Comparison of ENCODE assay signal across 8 mouse cellular contexts in genomic region chr19:3321617-3322016, GRCm38 (mm10). TPM values are rescaled to one million over a fixed set of nuclear protein-coding genes. Genes with fewer than 3 reads are reported as not detected.
DNase-seq lines count a peak whose midpoint lies in the region; ATAC-seq and TF ChIP-seq lines count a peak whose summit lies in the region.

No protein-coding gene starts in this region.

- peak; percentile 65 for DNase-seq in right cerebral cortex, postnatal 10 days (ENCODE audit: low spot score in 2 of 2)
- no peak for DNase-seq in right cerebral cortex, adult 18-20 months
- peak; percentile 85 for DNase-seq in adrenal gland, postnatal 25 days
- DNase-seq in lung, postnatal 0 days (ENCODE audit: low spot score), result peak; percentile 92
- peak; percentile 41 to 57 for DNase-seq in spleen, postnatal 36 days (ENCODE audit: low spot score in 2 of 2)
- no peak for DNase-seq in left cerebral cortex, adult 11 months (ENCODE audit: low spot score)

- H3K27me3 ChIP-seq in heart, embryonic 12.5 days (replicated peaks), result no peaks in the 10 kb centered on the region
- no peaks in the 10 kb centered on the region for H3K27me3 ChIP-seq in kidney, embryonic 14.5 days (ENCODE audit: control insufficient read depth, insufficient read depth, low read length)
- H3K27me3 ChIP-seq in lung, postnatal 0 days (replicated peaks; ENCODE audit: insufficient read depth, low read length), result no peaks in the 10 kb centered on the region

- H3K4me2 ChIP-seq in heart, embryonic 12.5 days, result peak overlapping the region; percentile 97
- H3K4me2 ChIP-seq in kidney, embryonic 14.5 days (replicated peaks; ENCODE audit: low read depth, low read length), result peak overlapping the region; percentile 69
- peak overlapping the region; percentile 95 for H3K4me2 ChIP-seq in lung, postnatal 0 days (replicated peaks; ENCODE audit: low read depth, low read length)

- peak; percentile 27 for ATAC-seq in heart, embryonic 12.5 days (ENCODE audit: insufficient number of reproducible peaks, low FRiP score)
- ATAC-seq in kidney, embryonic 14.5 days (ENCODE audit: low FRiP score, low TSS enrichment), result peak; percentile 10; the same call in 1 of the 2 replicates
- peak; percentile 48 for ATAC-seq in lung, postnatal 0 days

- under 1% methylated on average over 11 of the region's 11 CpGs for WGBS in heart, embryonic 12.5 days
- 5% methylated on average over 11 of the region's 11 CpGs for WGBS in kidney, embryonic 14.5 days
- WGBS in lung, postnatal 0 days, result 0% methylated on average over 11 of the region's 11 CpGs

- H3K36me3 ChIP-seq in heart, embryonic 12.5 days, result no peaks in the 10 kb centered on the region
- H3K36me3 ChIP-seq in kidney, embryonic 14.5 days (ENCODE audit: control insufficient read depth, insufficient read depth, low read length), result no peaks in the 10 kb centered on the region
- H3K36me3 ChIP-seq in lung, postnatal 0 days (ENCODE audit: insufficient read depth, low read length), result no peaks in the 10 kb centered on the region

- TF ChIP-seq CTCF in lung, postnatal 0 days (IDR thresholded peaks at IDR 0.05), result peak; percentile 45

- no peaks in the 10 kb centered on the region for H3K9me3 ChIP-seq in heart, embryonic 12.5 days (replicated peaks)
- no peaks in the 10 kb centered on the region for H3K9me3 ChIP-seq in kidney, embryonic 14.5 days (ENCODE audit: control insufficient read depth, low read length)
- no peaks in the 10 kb centered on the region for H3K9me3 ChIP-seq in lung, postnatal 0 days (ENCODE audit: low read length)

- TF ChIP-seq EP300 in lung, postnatal 0 days (IDR thresholded peaks at IDR 0.05), result no peak

- peak overlapping the region; percentile 10; the same call in 1 of the 2 replicates for H3K27ac ChIP-seq in heart, embryonic 12.5 days (ENCODE audit: poor library complexity, severe bottlenecking)
- H3K27ac ChIP-seq in kidney, embryonic 14.5 days (ENCODE audit: low read depth, low read length), result no peak overlapping the region
- H3K27ac ChIP-seq in lung, postnatal 0 days (ENCODE audit: low read length), result peak overlapping the region; percentile 96

- peaks cover 30% of the 10 kb centered on the region for H3K4me1 ChIP-seq in heart, embryonic 12.5 days (replicated peaks)
- peaks cover 18% of the 10 kb centered on the region for H3K4me1 ChIP-seq in kidney, embryonic 14.5 days (ENCODE audit: control insufficient read depth, insufficient read depth, low read length)
- peaks cover 16% of the 10 kb centered on the region; the same call in 1 of the 2 replicates for H3K4me1 ChIP-seq in lung, postnatal 0 days (ENCODE audit: insufficient read depth, low read depth, low read length)

- H3K4me3 ChIP-seq in heart, embryonic 12.5 days, result peak overlapping the region; percentile 57
- H3K4me3 ChIP-seq in kidney, embryonic 14.5 days (ENCODE audit: low read length), result peak overlapping the region; percentile 63; the same call in 1 of the 2 replicates
- H3K4me3 ChIP-seq in lung, postnatal 0 days (ENCODE audit: low read depth, low read length), result peak overlapping the region; percentile 74

- 0 out of 2 replicates have a peak overlapping the region, but pooled peaks have one; percentile 81 for H3K9ac ChIP-seq in heart, embryonic 12.5 days
- H3K9ac ChIP-seq in kidney, embryonic 14.5 days (ENCODE audit: low read depth, low read length), result 0 out of 2 replicates have a peak overlapping the region, but pooled peaks have one; percentile 8
- H3K9ac ChIP-seq in lung, postnatal 0 days (replicated peaks; ENCODE audit: low read depth), result 0 out of 2 replicates have a peak overlapping the region, but pooled peaks have one; percentile 2

RNA-seq across cellular contexts. Expression of gene Cpt1a, which starts 0.5 kb away (rescaled TPM):
- 392 and 423 TPM in 2 replicates for total RNA-seq in adrenal gland, postnatal 25 days (2021)
- 22.3 and 22.4 TPM in 2 replicates for polyA plus RNA-seq in heart, embryonic 12.5 days (2016; fragmentation: Nextera tagmentation; extraction: Ambion mirVana)
- 10.0 and 23.8 TPM in 2 replicates for polyA plus RNA-seq in kidney, embryonic 14.5 days (2014; fragmentation: Nextera tagmentation; extraction: Ambion mirVana)
- 46.6 and 47.9 TPM in 2 replicates for polyA plus RNA-seq in lung, postnatal 0 days (2015; fragmentation: Nextera tagmentation; extraction: Ambion mirVana)

RNA-seq across cellular contexts. Expression of gene Ighmbp2, which starts 38.8 kb away (rescaled TPM):
- total RNA-seq in adrenal gland, postnatal 25 days (2021), result 6.4 and 9.1 TPM in 2 replicates
- polyA plus RNA-seq in heart, embryonic 12.5 days (2016; fragmentation: Nextera tagmentation; extraction: Ambion mirVana), result 7.2 and 7.6 TPM in 2 replicates
- 5.4 and 8.8 TPM in 2 replicates for polyA plus RNA-seq in kidney, embryonic 14.5 days (2014; fragmentation: Nextera tagmentation; extraction: Ambion mirVana)
- 5.2 TPM in 2 replicates for polyA plus RNA-seq in lung, postnatal 0 days (2015; fragmentation: Nextera tagmentation; extraction: Ambion mirVana)

RNA-seq across cellular contexts. Expression of gene Mrpl21, which starts 38.9 kb away (rescaled TPM):
- total RNA-seq in adrenal gland, postnatal 25 days (2021), result 67.9 and 69.7 TPM in 2 replicates
- 97.1 and 98.1 TPM in 2 replicates for polyA plus RNA-seq in heart, embryonic 12.5 days (2016; fragmentation: Nextera tagmentation; extraction: Ambion mirVana)
- 153 and 174 TPM in 2 replicates for polyA plus RNA-seq in kidney, embryonic 14.5 days (2014; fragmentation: Nextera tagmentation; extraction: Ambion mirVana)
- 63.2 and 72.7 TPM in 2 replicates for polyA plus RNA-seq in lung, postnatal 0 days (2015; fragmentation: Nextera tagmentation; extraction: Ambion mirVana)

Comparison
In these comparisons a context has a peak if more than half of its experiments do, and no peak if none do; other contexts are left out.
1. DNase-seq: peak in right cerebral cortex, postnatal 10 days (2 of 2), adrenal gland, postnatal 25 days (single experiment), lung, postnatal 0 days (single experiment) and spleen, postnatal 36 days (2 of 2); none in right cerebral cortex, adult 18-20 months (single experiment) and left cerebral cortex, adult 11 months (single experiment).
2. H3K9ac ChIP-seq: peak in every context shown above with its lines; median percentile 81 in heart, embryonic 12.5 days; 8 in kidney, embryonic 14.5 days; 2 in lung, postnatal 0 days.
3. Peak in every context shown above with its lines, with median percentiles within 50 percentile points of each other: ATAC-seq, H3K4me2 ChIP-seq and H3K4me3 ChIP-seq.